Comparison of ENCODE assay signal across 10 mouse cellular contexts in genomic region chr7:121549329-121550022, GRCm38 (mm10).
DNase-seq lines count a peak whose midpoint lies in the region.
"Had no signal": no experiment of that assay in that cellular context is flagged by ENCODE, and none has a peak within 500 bp of the region (broad histone marks: within the 10 kb centered on the region; RNA-seq: fewer than 3 reads in every experiment).

No protein-coding gene starts in this region.

- intact Hi-C loops in left cerebral cortex, postnatal 14 days (cut with DNase I), result loop anchor here (10.0 kb wide), 1 partner anchor 395 kb away; no protein-coding TSS in a partner anchor

- 70% methylated on average over 18 of the region's 18 CpGs for WGBS in hindbrain, embryonic 10.5 days

- H3K9me3 ChIP-seq in hindbrain, embryonic 10.5 days, result no peaks in the 10 kb centered on the region

- no peak overlapping the region for H3K4me3 ChIP-seq in hindbrain, embryonic 10.5 days

- H3K36me3 ChIP-seq in hindbrain, embryonic 10.5 days, result no peaks in the 10 kb centered on the region

- no peak overlapping the region for H3K27ac ChIP-seq in hindbrain, embryonic 10.5 days

- DNase-seq in right cerebral cortex, adult 18-20 months, result peak; percentile 60
- no peak for DNase-seq in right cerebral cortex, postnatal 14 days
- DNase-seq in hindbrain, embryonic 10.5 days (ENCODE audit: low spot score), result peak; percentile 30
- peak; percentile 28 to 53 for DNase-seq in left cerebral cortex, postnatal 14 days (ENCODE audit: low spot score in 2 of 2)
- DNase-seq in right cerebral cortex, postnatal 36 days (ENCODE audit: low spot score in 2 of 2), result peak; percentile 42 to 44
- DNase-seq in cerebellum, adult 8-10 months, result no peak
- DNase-seq in spleen, postnatal 36 days (ENCODE audit: low spot score in 2 of 2), result no peak
- DNase-seq in testis, postnatal 14 days (ENCODE audit: low spot score), result no peak
- DNase-seq: cerebellum, postnatal 25 days; lung, postnatal 10 days had no signal

- H3K27me3 ChIP-seq in hindbrain, embryonic 10.5 days (ENCODE audit: insufficient read depth, poor library complexity, severe bottlenecking), result no peaks in the 10 kb centered on the region

- H3K4me1 ChIP-seq in hindbrain, embryonic 10.5 days (replicated peaks), result 0 out of 2 replicates have a peak, but pooled peaks cover 3% of the 10 kb centered on the region

Comparison
In these comparisons a context has a peak if more than half of its experiments do, and no peak if none do; other contexts are left out.
1. DNase-seq: peak in right cerebral cortex, adult 18-20 months (single experiment), hindbrain, embryonic 10.5 days (single experiment), left cerebral cortex, postnatal 14 days (2 of 2) and right cerebral cortex, postnatal 36 days (2 of 2); none in right cerebral cortex, postnatal 14 days (single experiment), cerebellum, adult 8-10 months (single experiment), spleen, postnatal 36 days (0 of 2) and testis, postnatal 14 days (single experiment).